Mouse (Mus musculus) limb, embryonic 13.5 days (tissue): ENCODE measurements at regions not wholly inside any gene's neighbourhood (a gene's known extent, or its start where the extent isn't known, plus 50 kb on each side); places are given as distances from the start of the nearest gene placed in this dataset.
A peak's percentile ranks its signal among the peaks of the same experiment; 100 is the strongest.

ENCODE experiments used
- ATAC-seq: fragments of 200-750 bp; cut with Nextera tagmentation; 2 replicates; pipeline ENCODE4 v1.8.0; 2017; ENCODE audit warnings: low read depth, moderate number of reproducible peaks, moderate TSS enrichment; ENCODE audit not compliant: low FRiP score
- H3K27ac ChIP-seq: fragments of 300-500 bp; sonication (generic); 2 replicates; pipeline ENCODE4 v1.5.1; 2015; ENCODE audit warnings: inconsistent platforms, mild to moderate bottlenecking, moderate library complexity
- H3K27me3 ChIP-seq: fragments of 300-500 bp; sonication (generic); 2 replicates; pipeline ENCODE4 v1.6.1; 2015; ENCODE audit warnings: mild to moderate bottlenecking, inconsistent platforms
- H3K36me3 ChIP-seq: fragments of 300-500 bp; sonication (generic); 2 replicates; pipeline ENCODE4 v1.6.1; 2015; ENCODE audit warnings: inconsistent platforms, mild to moderate bottlenecking, moderate library complexity
- H3K4me1 ChIP-seq: fragments of 300-500 bp; sonication (generic); 2 replicates; pipeline ENCODE4 v1.6.1; 2015; ENCODE audit warnings: inconsistent platforms
- H3K4me2 ChIP-seq: fragments of 300-500 bp; sonication (generic); replicated peaks from 2 replicates; pipeline ENCODE4 v1.6.1; 2015; ENCODE audit warnings: inconsistent platforms, mild to moderate bottlenecking, moderate library complexity
- H3K4me3 ChIP-seq: fragments of 300-500 bp; sonication (generic); 2 replicates; pipeline ENCODE4 v1.5.1; 2015; ENCODE audit warnings: moderate library complexity, mild to moderate bottlenecking, inconsistent platforms
- H3K9ac ChIP-seq: fragments of 300-500 bp; sonication (generic); 2 replicates; pipeline ENCODE4 v1.6.1; 2015; ENCODE audit warnings: mild to moderate bottlenecking, inconsistent platforms
- H3K9me3 ChIP-seq: fragments of 300-500 bp; sonication (generic); 2 replicates; pipeline ENCODE4 v1.6.1; 2016; ENCODE audit warnings: inconsistent platforms
- WGBS: fragments of 180-500 bp; shearing (Covaris S2); methylation state at CpG from one replicate; pipeline ENCODE4 v1.1.7; 2015; 5-methylcytosine and 5-hydroxymethylcytosine counted together

- H3K9me3 ChIP-seq = no peaks in the 10 kb centered on the region
- H3K4me1 ChIP-seq = no peaks in the 10 kb centered on the region
- H3K4me3 ChIP-seq = no peak overlapping the region; the same call in 1 of the 2 replicates
- no peak overlapping the region for H3K9ac ChIP-seq
- no peak for ATAC-seq
- H3K36me3 ChIP-seq = no peaks in the 10 kb centered on the region
- H3K4me2 ChIP-seq = peak overlapping the region; percentile 39
- H3K27ac ChIP-seq = no peak overlapping the region
- 22% methylated on average over 6 of the region's 6 CpGs for WGBS
- H3K27me3 ChIP-seq = no peaks in the 10 kb centered on the region
Measured at GRCm38 (mm10) chr6:70714239-70714638, 77.8 kb downstream of the Rpia start.

DNA sequence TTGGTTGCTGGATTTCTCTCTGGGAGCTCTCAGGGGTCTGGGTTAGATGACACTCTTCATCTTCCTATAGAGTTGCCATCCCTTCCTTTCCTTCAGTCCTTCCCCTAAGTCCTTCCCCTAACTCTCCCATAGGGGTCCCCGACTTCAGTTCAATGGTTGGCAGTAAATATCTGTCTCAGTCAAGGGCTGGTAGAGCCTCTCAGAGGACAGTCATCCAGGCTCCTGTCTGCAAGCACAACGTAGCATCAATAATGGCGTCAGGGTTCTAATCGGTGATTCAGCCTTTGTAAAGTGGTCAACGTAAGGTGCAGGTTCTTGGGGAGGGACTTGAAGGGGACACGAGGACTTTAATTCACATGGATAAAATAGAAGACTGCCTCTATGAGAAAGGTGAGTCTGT is 78.4 kb downstream of the Rpia start:
- no peaks in the 10 kb centered on the region for H3K9me3 ChIP-seq
- no peaks in the 10 kb centered on the region for H3K27me3 ChIP-seq
- no peaks in the 10 kb centered on the region for H3K36me3 ChIP-seq
- no peak overlapping the region for H3K4me3 ChIP-seq
- H3K4me2 ChIP-seq = no peak overlapping the region
- no peak overlapping the region for H3K9ac ChIP-seq
- no peaks in the 10 kb centered on the region for H3K4me1 ChIP-seq
- ATAC-seq = no peak; the same call in 1 of the 2 replicates
- H3K27ac ChIP-seq = no peak overlapping the region
- WGBS = 79% methylated on average over 6 of the region's 6 CpGs

DNA sequence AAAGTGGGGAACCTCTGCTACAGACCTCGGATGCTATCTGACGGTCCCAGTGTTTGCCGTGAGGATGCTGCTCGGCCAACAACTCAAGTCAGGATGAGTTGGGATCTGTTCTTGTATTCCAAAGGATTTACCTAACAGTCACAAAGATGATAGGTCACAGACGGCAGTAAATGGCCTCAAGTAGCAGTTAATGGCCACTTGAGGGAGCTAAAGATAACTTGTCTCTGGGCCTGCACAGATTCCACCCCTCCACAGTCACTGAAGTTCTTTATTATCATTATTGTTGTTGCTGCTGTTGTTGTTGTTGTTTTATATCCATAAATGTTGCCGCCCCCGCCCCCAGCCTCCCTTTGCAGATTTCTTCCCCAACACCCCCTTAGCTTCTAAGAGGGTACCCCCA is 78.9 kb downstream of the Rpia start:
- 45% methylated on average over 7 of the region's 7 CpGs for WGBS
- no peak overlapping the region for H3K4me2 ChIP-seq
- H3K36me3 ChIP-seq = no peaks in the 10 kb centered on the region
- H3K27me3 ChIP-seq = no peaks in the 10 kb centered on the region
- no peak overlapping the region for H3K27ac ChIP-seq
- no peak for ATAC-seq
- no peaks in the 10 kb centered on the region for H3K9me3 ChIP-seq
- H3K4me1 ChIP-seq = no peaks in the 10 kb centered on the region
- H3K9ac ChIP-seq = no peak overlapping the region
- H3K4me3 ChIP-seq = no peak overlapping the region

DNA sequence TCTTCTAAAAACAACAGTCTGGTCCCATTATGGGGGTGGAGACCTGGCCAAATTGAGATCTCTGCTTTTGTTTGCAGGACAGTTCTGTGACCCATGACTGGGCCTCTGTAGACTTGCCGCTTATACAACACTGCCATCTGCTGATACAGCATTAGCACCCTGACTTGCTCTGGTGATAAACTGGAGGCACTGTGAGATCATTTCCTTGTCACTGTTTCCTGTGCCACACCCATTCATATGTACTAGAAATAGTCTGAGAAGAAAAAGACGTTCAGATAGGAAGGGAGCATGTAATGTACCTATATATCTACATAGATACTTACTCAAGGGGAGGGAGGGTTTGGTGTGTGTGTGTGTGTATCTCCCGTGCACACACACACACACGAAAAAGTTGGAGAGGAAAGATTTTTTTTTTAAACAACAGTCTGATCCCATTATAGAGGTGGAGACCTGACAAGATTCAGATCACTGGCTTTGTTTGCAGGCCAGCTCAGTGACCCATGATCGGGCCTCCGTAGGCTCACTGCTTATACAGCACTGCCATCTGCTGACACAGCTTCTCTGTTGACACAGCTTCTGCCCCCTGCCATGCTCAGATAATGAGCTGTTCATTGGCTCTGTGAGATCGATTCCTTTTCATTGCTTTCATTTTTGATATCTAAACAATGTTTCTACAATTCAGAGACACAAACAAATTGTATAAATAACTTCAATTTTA is 82.5 kb downstream of the Rpia start:
- Histone ChIP-seq H3K9me3 (no peaks in the 10 kb centered on the region), H3K4me1 (no peaks in the 10 kb centered on the region), H3K36me3 (no peaks in the 10 kb centered on the region), H3K4me2 (no peak overlapping the region), H3K4me3 (no peak overlapping the region), H3K27ac (no peak overlapping the region), H3K27me3 (no peaks in the 10 kb centered on the region), H3K9ac (no peak overlapping the region)
- 34% methylated on average over 7 of the region's 7 CpGs for WGBS
- ATAC-seq = no peak; the same call in 1 of the 2 replicates

GRCm38 (mm10) chr6:70695596-70695995 is 96.4 kb downstream of the Rpia start:
- Histone ChIP-seq H3K27ac (no peak overlapping the region), H3K9ac (no peak overlapping the region), H3K36me3 (no peaks in the 10 kb centered on the region), H3K4me2 (no peak overlapping the region), H3K4me3 (no peak overlapping the region), H3K27me3 (no peaks in the 10 kb centered on the region), H3K9me3 (peaks cover 7% of the 10 kb centered on the region; the same call in 1 of the 2 replicates), H3K4me1 (no peaks in the 10 kb centered on the region)
- ATAC-seq = no peak
- 96% methylated on average over 26 of the region's 26 CpGs for WGBS
